Mouse (Mus musculus): Measurements from ENCODE around the gene St7. TPM values are rescaled to one million over a fixed set of nuclear protein-coding genes. Genes with fewer than 3 reads are reported as not detected.

St7 gene
- total and polyA plus RNA-seq, 2 experiments from 2014 or later = 41.9 to 67.3 TPM

DNA sequence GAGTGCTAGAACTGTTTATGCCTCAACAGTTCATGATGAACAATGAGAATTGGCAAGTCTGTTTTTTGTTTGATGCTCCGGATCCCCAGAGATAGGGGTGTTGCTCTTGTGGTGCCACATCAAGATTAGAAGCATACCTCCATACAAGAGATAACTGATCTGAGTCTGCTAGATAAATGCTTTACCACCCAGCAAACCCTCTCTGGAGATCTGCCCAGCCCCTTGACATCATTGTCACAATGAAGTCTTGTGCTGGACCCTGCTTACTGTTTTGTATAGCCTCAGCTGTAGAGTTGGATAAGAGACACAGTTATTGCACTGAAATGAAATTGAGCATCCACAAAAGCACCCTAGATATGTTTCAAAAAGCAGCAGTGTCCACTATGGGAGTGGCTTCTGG lies 229.4 kb downstream of the St7 start:
- no peaks in the 10 kb centered on the region for H3K27me3 ChIP-seq (ENCODE audit: insufficient read depth, low read length)
- DNase-seq (no peak), ATAC-seq (no peak)
- TF ChIP-seq CTCF (IDR thresholded peaks at IDR 0.05; ENCODE audit: low read depth) = no peak
- 0 out of 2 replicates have a peak, but pooled peaks cover under 1% of the 10 kb centered on the region for H3K4me1 ChIP-seq (ENCODE audit: insufficient read depth)
- peaks cover 12% of the 10 kb centered on the region for H3K36me3 ChIP-seq (ENCODE audit: insufficient read depth)
- no peak overlapping the region for H3K27ac ChIP-seq (ENCODE audit: low read depth, low read length)
- H3K9ac ChIP-seq = no peak overlapping the region
- 94% methylated on average over 1 of the region's 1 CpGs for WGBS
- H3K4me3 ChIP-seq (ENCODE audit: low read depth, low read length) = no peak overlapping the region
- H3K4me2 ChIP-seq (ENCODE audit: low read depth) = no peak overlapping the region
- no peaks in the 10 kb centered on the region for H3K9me3 ChIP-seq (ENCODE audit: low read length)

DNA sequence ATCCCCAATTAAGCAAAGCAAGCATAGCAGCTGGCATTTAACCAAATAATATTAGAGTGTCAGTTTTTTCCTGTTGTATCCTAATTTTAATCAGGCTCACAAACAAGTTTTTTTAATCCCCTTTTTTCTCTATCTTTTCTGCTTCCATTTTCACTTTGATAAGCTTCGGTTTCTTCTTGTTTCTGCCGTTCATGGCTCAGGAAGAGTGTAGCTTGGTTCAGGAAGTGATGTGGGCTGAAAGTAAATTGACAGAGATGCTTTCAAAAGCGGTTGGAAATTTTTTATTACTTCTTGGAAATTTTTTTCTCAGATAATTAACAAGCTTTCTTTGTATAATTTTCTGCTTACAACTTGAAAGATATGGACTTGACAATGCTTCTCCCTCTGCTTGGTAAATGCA lies 230.2 kb downstream of the St7 start:
- Histone ChIP-seq H3K4me2 (ENCODE audit: low read depth) (no peak overlapping the region), H3K27me3 (ENCODE audit: insufficient read depth, low read length) (no peaks in the 10 kb centered on the region), H3K4me1 (ENCODE audit: insufficient read depth) (0 out of 2 replicates have a peak, but pooled peaks cover 3% of the 10 kb centered on the region), H3K36me3 (ENCODE audit: insufficient read depth) (peaks cover 12% of the 10 kb centered on the region), H3K9ac (no peak overlapping the region), H3K27ac (ENCODE audit: low read depth, low read length) (no peak overlapping the region), H3K9me3 (ENCODE audit: low read length) (no peaks in the 10 kb centered on the region), H3K4me3 (ENCODE audit: low read depth, low read length) (no peak overlapping the region)
- ATAC-seq (no peak), DNase-seq (no peak)
- TF ChIP-seq CTCF (IDR thresholded peaks at IDR 0.05; ENCODE audit: low read depth) = no peak
- 82% methylated on average over 3 of the region's 3 CpGs for WGBS

DNA sequence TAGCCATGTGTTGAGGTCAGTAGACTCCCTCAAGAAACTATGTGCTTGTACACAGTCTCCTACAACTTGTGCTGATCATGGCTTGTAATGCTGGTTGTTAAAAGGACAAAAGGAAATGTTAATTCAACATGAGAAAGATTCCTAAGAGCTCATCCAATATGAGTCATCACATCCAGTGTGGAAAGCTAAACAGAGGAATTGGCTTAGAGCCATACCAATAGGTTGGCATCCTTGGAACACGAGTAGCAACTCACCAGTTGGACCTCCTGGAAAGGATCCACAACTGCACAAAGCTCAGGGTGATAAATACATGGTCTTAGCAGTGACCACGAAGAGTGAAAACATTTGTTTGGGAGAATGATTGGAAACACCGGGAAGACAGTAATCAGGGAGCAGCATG lies 230.6 kb downstream of the St7 start:
- Histone ChIP-seq H3K9me3 (ENCODE audit: low read length) (no peaks in the 10 kb centered on the region), H3K36me3 (ENCODE audit: insufficient read depth) (peaks cover 12% of the 10 kb centered on the region), H3K4me3 (ENCODE audit: low read depth, low read length) (no peak overlapping the region), H3K9ac (no peak overlapping the region), H3K27ac (ENCODE audit: low read depth, low read length) (no peak overlapping the region), H3K4me2 (ENCODE audit: low read depth) (no peak overlapping the region), H3K27me3 (ENCODE audit: insufficient read depth, low read length) (no peaks in the 10 kb centered on the region), H3K4me1 (ENCODE audit: insufficient read depth) (0 out of 2 replicates have a peak, but pooled peaks cover 3% of the 10 kb centered on the region)
- no peak for ATAC-seq
- 54% methylated on average over 3 of the region's 3 CpGs for WGBS
- no peak for DNase-seq
- TF ChIP-seq CTCF (IDR thresholded peaks at IDR 0.05; ENCODE audit: low read depth) = no peak

GRCm38 (mm10) chr6:17923894-17924505 lies 231.3 kb downstream of the St7 start:
- no peaks in the 10 kb centered on the region for H3K9me3 ChIP-seq (ENCODE audit: low read length)
- 0 out of 2 replicates have a peak, but pooled peaks cover 3% of the 10 kb centered on the region for H3K4me1 ChIP-seq (ENCODE audit: insufficient read depth)
- no peak overlapping the region for H3K4me2 ChIP-seq (ENCODE audit: low read depth)
- H3K27me3 ChIP-seq (ENCODE audit: insufficient read depth, low read length) = no peaks in the 10 kb centered on the region
- no peak for TF ChIP-seq CTCF (IDR thresholded peaks at IDR 0.05; ENCODE audit: low read depth)
- 91% methylated on average over 10 of the region's 10 CpGs for WGBS
- H3K9ac ChIP-seq = no peak overlapping the region
- H3K36me3 ChIP-seq (ENCODE audit: insufficient read depth) = peaks cover 12% of the 10 kb centered on the region
- no peak overlapping the region for H3K27ac ChIP-seq (ENCODE audit: low read depth, low read length)
- no peak for DNase-seq
- no peak for ATAC-seq
- H3K4me3 ChIP-seq (ENCODE audit: low read depth, low read length) = no peak overlapping the region

- no peak overlapping the region for H3K9ac ChIP-seq
- 0 out of 2 replicates have a peak, but pooled peaks cover 3% of the 10 kb centered on the region for H3K4me1 ChIP-seq (ENCODE audit: insufficient read depth)
- ATAC-seq (no peak), DNase-seq (no peak)
- no peaks in the 10 kb centered on the region for H3K27me3 ChIP-seq (ENCODE audit: insufficient read depth, low read length)
- no peak overlapping the region for H3K27ac ChIP-seq (ENCODE audit: low read depth, low read length)
- H3K4me2 ChIP-seq (ENCODE audit: low read depth) = no peak overlapping the region
- H3K4me3 ChIP-seq (ENCODE audit: low read depth, low read length) = no peak overlapping the region
- H3K9me3 ChIP-seq (ENCODE audit: low read length) = no peaks in the 10 kb centered on the region
- 48% methylated on average over 4 of the region's 4 CpGs for WGBS
- H3K36me3 ChIP-seq (ENCODE audit: insufficient read depth) = peaks cover 9% of the 10 kb centered on the region
- TF ChIP-seq CTCF (IDR thresholded peaks at IDR 0.05; ENCODE audit: low read depth) = peak; percentile 56
Measured at GRCm38 (mm10) chr6:17925267-17925666, 232.5 kb downstream of the St7 start.

GRCm38 (mm10) chr6:17927746-17928145 lies 235.0 kb downstream of the St7 start:
- H3K27ac ChIP-seq (ENCODE audit: low read depth, low read length) = no peak overlapping the region
- peaks cover 10% of the 10 kb centered on the region for H3K36me3 ChIP-seq (ENCODE audit: insufficient read depth)
- no peak overlapping the region for H3K9ac ChIP-seq
- no peak overlapping the region for H3K4me3 ChIP-seq (ENCODE audit: low read depth, low read length)
- H3K4me1 ChIP-seq (ENCODE audit: insufficient read depth) = 0 out of 2 replicates have a peak, but pooled peaks cover 3% of the 10 kb centered on the region
- DNase-seq (no peak), ATAC-seq (no peak)
- H3K27me3 ChIP-seq (ENCODE audit: insufficient read depth, low read length) = no peaks in the 10 kb centered on the region
- 67% methylated on average over 11 of the region's 11 CpGs for WGBS
- TF ChIP-seq CTCF (IDR thresholded peaks at IDR 0.05; ENCODE audit: low read depth) = no peak
- no peak overlapping the region for H3K4me2 ChIP-seq (ENCODE audit: low read depth)
- no peaks in the 10 kb centered on the region for H3K9me3 ChIP-seq (ENCODE audit: low read length)

DNA sequence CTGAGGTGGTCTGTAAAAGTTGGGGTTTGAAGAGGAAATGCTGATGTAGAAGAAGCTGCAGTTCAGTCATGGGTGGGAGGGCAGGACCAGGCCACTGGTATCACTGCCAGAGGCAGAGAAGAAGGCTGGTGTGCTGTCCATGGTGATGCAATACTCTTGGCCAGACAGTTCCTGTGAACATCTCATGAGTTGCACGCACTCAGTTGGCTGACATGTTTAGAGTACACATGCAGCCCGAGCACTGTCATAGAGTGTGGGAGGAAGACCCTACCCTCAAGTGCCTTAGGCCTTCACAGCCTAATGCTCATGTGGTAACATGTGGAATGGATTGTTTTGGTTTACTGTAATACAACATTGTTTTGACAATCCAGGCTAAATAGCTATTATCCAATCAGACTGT lies 238.5 kb downstream of the St7 start:
- WGBS = 94% methylated on average over 2 of the region's 2 CpGs
- Histone ChIP-seq H3K4me2 (ENCODE audit: low read depth) (no peak overlapping the region), H3K27ac (ENCODE audit: low read depth, low read length) (no peak overlapping the region), H3K9ac (no peak overlapping the region), H3K36me3 (ENCODE audit: insufficient read depth) (peaks cover 31% of the 10 kb centered on the region), H3K4me3 (ENCODE audit: low read depth, low read length) (no peak overlapping the region), H3K27me3 (ENCODE audit: insufficient read depth, low read length) (no peaks in the 10 kb centered on the region), H3K4me1 (ENCODE audit: insufficient read depth) (0 out of 2 replicates have a peak, but pooled peaks cover 3% of the 10 kb centered on the region), H3K9me3 (ENCODE audit: low read length) (no peaks in the 10 kb centered on the region)
- TF ChIP-seq CTCF (IDR thresholded peaks at IDR 0.05; ENCODE audit: low read depth) = no peak
- DNase-seq = no peak
- no peak for ATAC-seq
